Mouse (Mus musculus): ENCODE measurements around the gene Muc3. TPM values are rescaled to one million over a fixed set of nuclear protein-coding genes. Genes with fewer than 3 reads are reported as not detected.
A peak's percentile ranks its signal among the peaks of the same experiment; 100 is the strongest.

The Muc3 gene
- polyA plus RNA-seq, 1 experiment from 2014 or later: not detected

DNA sequence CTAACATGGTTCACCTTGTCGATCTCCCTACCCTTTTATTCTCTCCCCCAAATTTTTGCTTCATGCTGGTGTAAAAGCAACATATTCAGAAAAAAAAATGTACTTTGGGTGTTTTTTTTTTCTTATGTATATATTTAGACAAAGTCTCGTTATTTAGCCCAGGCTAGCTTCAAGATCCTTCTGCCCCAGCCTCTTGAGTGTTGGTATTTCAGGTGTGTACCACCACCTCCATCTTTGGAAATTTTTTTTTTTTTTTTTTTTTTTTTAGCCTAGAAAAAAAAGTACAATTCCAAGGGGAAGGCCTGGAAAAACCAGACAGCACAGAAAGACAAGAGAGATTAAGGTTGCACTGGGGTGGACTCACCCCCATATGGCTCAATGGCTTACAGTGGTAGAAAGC is 32.1 kb downstream of the Muc3 start:
- no peaks in the 10 kb centered on the region for H3K27me3 ChIP-seq (ENCODE audit: insufficient read depth, poor library complexity, severe bottlenecking)
- 0 out of 2 replicates have a peak, but pooled peaks cover 4% of the 10 kb centered on the region for H3K9me3 ChIP-seq
- H3K27ac ChIP-seq: 0 out of 2 replicates have a peak overlapping the region, but pooled peaks have one; percentile 94
- no peak for DNase-seq (ENCODE audit: low spot score)
- no peak overlapping the region for H3K4me3 ChIP-seq
- whole genome bisulfite sequencing: 78% methylated on average over 2 of the region's 2 CpGs
- peaks cover 22% of the 10 kb centered on the region for H3K4me1 ChIP-seq
- H3K36me3 ChIP-seq: peaks cover 26% of the 10 kb centered on the region

DNA sequence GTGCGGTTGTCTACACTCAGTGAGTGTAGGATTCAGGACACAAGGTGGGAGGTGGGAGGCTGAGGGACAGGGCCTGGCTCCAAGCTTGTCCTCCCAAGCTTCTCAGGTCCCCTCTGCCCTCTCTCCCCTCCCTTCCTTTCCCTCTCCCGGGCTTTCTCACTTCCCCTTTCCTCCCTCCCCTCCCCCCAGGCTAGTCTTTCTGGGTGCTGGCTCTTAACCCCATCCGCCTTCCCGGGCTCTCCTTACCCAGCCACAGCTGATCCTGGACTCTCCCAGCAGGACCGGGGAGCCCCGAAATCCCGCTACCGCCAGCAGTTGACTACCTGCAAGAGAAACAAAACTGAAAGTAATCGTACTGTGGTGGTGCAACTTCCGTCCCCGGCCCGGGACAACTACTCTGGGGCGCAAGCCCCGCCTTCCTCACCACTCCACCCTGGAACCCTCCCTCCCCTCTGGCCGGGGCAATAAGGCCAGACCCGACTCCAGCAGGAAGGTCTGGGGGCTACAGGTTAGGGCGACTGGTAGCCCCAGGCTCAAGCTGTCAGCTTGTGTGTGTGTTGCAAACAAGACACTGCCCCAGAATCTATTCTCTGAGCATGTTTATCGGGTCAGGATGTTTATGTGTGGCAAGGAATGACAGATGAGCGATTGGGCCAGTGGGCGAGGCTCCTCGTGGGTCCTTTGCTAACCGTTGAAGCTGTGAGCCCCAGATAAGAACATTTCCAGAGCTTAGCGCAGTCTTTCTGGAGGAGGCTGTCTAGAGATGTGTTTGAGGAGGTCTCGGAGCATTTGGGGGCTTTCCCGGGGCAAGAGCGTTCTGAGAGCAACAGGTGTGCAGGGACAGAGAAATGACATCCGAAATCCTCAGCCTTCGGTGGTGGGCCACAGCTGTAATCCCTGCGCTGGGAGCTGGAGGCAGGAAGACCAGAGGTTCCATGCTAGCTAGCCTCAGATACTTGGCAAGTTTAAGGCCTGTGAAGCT is 33.0 kb downstream of the Muc3 start, which contains the start of gene Trim56:
Gene Trim56, minus strand, starts transcription at position 344 of the 982 bp plus-strand sequence.
- H3K36me3 ChIP-seq: peaks cover 34% of the 10 kb centered on the region
- no peaks in the 10 kb centered on the region for H3K27me3 ChIP-seq (ENCODE audit: insufficient read depth, poor library complexity, severe bottlenecking)
- peak within 1 kb of the TSS; percentile 78 for H3K4me3 ChIP-seq
- H3K4me1 ChIP-seq: peaks cover 22% of the 10 kb centered on the region
- peak within 1 kb of the TSS; percentile 94 for H3K27ac ChIP-seq
- 0 out of 2 replicates have a peak, but pooled peaks cover 4% of the 10 kb centered on the region for H3K9me3 ChIP-seq
- DNase-seq (ENCODE audit: low spot score): peak; percentile 93
- WGBS: 4% methylated on average over 29 of the region's 29 CpGs

DNA sequence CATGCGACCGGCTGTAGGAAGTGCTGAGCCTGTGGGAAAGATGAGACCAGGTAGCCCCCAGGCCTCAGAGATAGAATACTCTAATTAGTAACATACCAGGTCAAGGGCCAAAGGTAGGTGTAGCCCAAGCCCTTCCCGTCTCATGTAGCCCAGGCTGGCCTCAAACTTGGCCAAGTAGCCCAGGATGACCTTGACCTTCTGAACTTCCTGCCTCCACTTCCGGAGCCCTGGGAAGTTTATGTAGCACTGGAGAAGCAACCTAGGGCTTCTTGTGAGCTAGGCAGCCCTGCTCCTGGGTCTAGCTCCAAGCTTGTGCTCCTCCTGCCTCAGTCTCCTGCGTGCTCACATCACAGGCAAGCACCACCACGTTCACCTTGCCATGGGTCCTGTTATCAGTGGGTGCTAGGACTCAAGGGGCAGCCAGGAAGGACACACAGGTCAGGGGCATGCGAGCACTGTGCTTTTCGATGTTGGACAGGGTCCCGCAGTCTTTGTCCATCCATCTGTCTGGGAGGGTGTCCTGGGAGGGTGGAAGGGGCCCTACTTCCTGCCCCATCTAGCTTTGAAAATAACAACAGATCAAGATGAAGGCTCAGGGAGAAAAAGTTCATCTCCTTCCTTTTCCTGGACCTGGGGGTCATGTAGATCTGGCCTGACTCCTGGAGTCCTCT is 34.1 kb downstream of the Muc3 start:
- Histone ChIP-seq H3K4me1 (peaks cover 24% of the 10 kb centered on the region), H3K36me3 (peaks cover 39% of the 10 kb centered on the region), H3K27ac (peak overlapping the region; percentile 94), H3K4me3 (peak overlapping the region; percentile 78), H3K27me3 (ENCODE audit: insufficient read depth, poor library complexity, severe bottlenecking) (no peaks in the 10 kb centered on the region), H3K9me3 (0 out of 2 replicates have a peak, but pooled peaks cover 8% of the 10 kb centered on the region)
- 72% methylated on average over 9 of the region's 9 CpGs for WGBS
- no peak for DNase-seq (ENCODE audit: low spot score)

DNA sequence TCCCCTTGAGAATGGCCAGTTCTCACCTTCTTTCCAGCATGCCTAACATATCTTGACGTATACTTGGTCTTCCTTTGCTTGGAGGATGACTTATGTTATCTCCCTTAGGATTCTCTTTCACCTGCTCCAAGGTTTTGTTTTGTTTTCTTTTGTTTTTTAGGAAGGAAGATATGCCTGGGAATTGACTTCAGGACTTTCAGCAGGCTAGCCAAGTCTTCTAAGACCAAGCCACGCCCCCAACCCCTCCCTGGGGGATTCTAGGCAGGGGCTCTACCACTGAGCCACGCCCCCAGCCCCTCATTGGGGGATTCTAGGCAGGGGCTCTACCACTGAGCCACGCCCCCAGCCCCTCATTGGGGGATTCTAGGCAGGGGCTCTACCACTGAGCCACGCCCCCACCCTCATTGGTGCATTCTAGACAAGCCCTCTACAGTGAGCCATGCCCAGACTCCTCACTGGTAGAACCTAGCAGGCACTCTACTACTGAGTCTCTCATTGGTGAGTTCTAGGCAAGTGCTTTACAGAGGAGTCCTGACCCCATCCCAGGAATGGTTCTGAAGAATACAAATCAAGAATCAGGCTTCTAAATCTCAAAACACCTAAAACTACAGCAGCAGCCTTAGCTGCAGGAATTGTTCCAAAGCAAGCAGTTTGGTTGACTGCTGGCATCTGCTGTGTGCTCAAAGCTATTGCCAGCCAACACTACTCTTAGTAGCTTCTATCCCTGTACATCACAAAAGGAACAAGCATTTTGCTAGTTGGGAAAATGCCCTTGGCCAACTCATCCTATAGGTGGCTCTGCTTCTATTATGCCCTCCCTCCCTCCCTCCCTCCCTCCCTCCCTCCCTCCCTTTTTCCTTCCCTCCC is 37.3 kb downstream of the Muc3 start:
- H3K4me3 ChIP-seq: no peak overlapping the region
- DNase-seq (ENCODE audit: low spot score): no peak
- 78% methylated on average over 5 of the region's 5 CpGs for WGBS

DNA sequence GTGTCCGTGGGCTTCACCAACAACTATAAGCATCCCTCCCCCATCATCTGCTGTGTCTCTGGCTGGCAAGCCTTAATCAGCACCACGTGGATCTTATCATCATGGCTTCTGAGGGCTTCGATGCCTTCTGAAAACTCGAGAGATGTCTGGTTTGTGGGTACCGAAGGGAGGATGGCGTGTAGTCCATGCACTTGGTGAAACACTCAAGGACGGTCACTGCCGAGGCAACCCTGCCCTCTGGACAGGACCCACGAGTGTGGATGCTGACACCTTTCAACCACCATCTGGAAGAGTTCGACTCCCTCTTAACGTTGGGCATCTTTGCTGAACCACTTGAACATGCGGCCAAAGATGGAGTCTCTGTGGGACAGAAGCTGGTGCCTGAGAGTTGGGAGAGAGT is 38.3 kb downstream of the Muc3 start:
- Histone ChIP-seq H3K36me3 (peaks cover 39% of the 10 kb centered on the region), H3K4me3 (no peak overlapping the region), H3K27ac (no peak overlapping the region), H3K9me3 (0 out of 2 replicates have a peak, but pooled peaks cover 8% of the 10 kb centered on the region), H3K27me3 (ENCODE audit: insufficient read depth, poor library complexity, severe bottlenecking) (no peaks in the 10 kb centered on the region), H3K4me1 (peaks cover 20% of the 10 kb centered on the region)
- DNase-seq (ENCODE audit: low spot score): no peak
- 85% methylated on average over 12 of the region's 12 CpGs for WGBS

More for the DNA sequence above, 37.3 kb downstream of the Muc3 start:
- no peak overlapping the region for H3K27ac ChIP-seq
- H3K36me3 ChIP-seq: peaks cover 39% of the 10 kb centered on the region
- no peaks in the 10 kb centered on the region for H3K27me3 ChIP-seq (ENCODE audit: insufficient read depth, poor library complexity, severe bottlenecking)
- H3K4me1 ChIP-seq: peaks cover 27% of the 10 kb centered on the region
- 0 out of 2 replicates have a peak, but pooled peaks cover 8% of the 10 kb centered on the region for H3K9me3 ChIP-seq

DNA sequence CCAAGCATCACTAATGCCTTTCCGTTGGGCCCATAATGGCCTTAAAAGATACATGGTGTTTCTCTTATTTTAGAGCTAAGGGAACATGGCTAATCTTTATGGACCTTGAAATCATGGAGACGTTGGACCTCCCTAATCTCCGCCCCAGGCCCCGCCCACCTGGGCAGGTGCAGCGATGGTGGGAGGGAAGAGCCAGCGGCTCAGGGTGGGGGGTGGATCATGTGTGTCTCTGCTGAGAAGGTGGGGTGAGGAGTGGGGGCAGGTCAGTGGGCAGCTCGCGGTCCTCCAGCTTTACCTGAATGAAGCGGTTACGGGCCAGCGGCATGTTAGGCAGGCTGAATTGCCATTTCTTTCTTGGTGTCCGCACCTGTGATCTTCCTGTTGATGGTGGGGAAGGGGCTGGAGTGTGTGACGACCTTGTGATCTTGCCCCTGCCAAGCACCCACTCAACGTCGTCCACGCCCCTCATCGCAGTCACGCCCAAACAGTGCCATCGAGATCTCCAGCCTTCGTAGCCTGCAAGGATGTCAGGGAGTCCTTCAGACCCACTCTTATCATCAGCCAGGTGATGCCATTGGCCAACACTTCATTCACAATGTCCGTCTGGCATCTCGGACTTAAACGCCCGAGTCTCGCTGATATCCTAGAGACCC is 39.1 kb downstream of the Muc3 start:
- Histone ChIP-seq H3K36me3 (peaks cover 39% of the 10 kb centered on the region), H3K4me3 (no peak overlapping the region), H3K27me3 (ENCODE audit: insufficient read depth, poor library complexity, severe bottlenecking) (no peaks in the 10 kb centered on the region), H3K9me3 (0 out of 2 replicates have a peak, but pooled peaks cover 8% of the 10 kb centered on the region), H3K27ac (no peak overlapping the region), H3K4me1 (peaks cover 12% of the 10 kb centered on the region)
- 54% methylated on average over 25 of the region's 25 CpGs for WGBS
- no peak for DNase-seq (ENCODE audit: low spot score)

DNA sequence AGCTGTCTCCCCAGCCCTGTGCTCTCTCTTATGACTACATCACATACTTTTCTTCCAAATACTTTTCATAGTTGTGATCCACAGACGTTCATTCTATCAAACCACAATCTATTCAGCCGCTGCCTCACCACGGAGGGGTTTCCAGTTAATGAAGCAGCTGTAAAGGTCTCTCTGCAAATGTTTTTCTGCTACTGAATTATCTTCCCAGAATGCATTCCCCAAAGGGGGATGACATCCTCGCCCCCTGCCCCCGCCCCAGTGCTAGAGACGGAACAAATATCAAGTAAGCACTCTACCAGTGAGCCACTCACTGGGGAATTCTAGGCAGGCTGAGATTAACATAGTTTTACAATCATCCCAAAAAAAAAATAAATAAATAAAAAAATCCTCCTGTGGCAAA is 41.0 kb downstream of the Muc3 start:
- 64% methylated on average over 6 of the region's 6 CpGs for WGBS
- no peaks in the 10 kb centered on the region for H3K27me3 ChIP-seq (ENCODE audit: insufficient read depth, poor library complexity, severe bottlenecking)
- H3K27ac ChIP-seq: no peak overlapping the region
- H3K36me3 ChIP-seq: peaks cover 23% of the 10 kb centered on the region
- no peak overlapping the region for H3K4me3 ChIP-seq
- 0 out of 2 replicates have a peak, but pooled peaks cover 4% of the 10 kb centered on the region for H3K9me3 ChIP-seq
- H3K4me1 ChIP-seq: peaks cover 13% of the 10 kb centered on the region
- no peak for DNase-seq (ENCODE audit: low spot score)

DNA sequence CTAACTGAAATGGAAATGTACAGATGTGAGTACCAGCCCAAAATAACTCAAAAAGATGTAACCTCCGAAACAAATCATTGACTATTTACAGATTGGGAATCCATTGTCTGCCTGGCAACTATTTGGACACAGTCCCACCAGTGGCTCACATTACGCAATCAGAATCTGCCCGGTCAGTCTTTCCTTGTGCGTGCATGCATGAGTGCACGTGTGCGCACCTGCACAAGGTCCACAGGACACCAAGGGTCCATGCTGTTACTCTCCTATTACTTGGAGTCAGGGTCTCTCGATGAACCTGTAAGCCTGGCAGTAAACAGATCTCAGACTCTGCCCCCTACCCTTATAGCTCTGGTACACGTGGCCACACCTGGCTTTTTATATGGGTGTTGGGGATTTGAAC is 41.5 kb downstream of the Muc3 start:
- H3K36me3 ChIP-seq: peaks cover 19% of the 10 kb centered on the region
- H3K4me1 ChIP-seq: peaks cover 17% of the 10 kb centered on the region
- H3K4me3 ChIP-seq: no peak overlapping the region
- no peaks in the 10 kb centered on the region for H3K27me3 ChIP-seq (ENCODE audit: insufficient read depth, poor library complexity, severe bottlenecking)
- 0 out of 2 replicates have a peak, but pooled peaks cover 4% of the 10 kb centered on the region for H3K9me3 ChIP-seq
- DNase-seq (ENCODE audit: low spot score): no peak
- H3K27ac ChIP-seq: no peak overlapping the region
- WGBS: 82% methylated on average over 8 of the region's 8 CpGs

DNA sequence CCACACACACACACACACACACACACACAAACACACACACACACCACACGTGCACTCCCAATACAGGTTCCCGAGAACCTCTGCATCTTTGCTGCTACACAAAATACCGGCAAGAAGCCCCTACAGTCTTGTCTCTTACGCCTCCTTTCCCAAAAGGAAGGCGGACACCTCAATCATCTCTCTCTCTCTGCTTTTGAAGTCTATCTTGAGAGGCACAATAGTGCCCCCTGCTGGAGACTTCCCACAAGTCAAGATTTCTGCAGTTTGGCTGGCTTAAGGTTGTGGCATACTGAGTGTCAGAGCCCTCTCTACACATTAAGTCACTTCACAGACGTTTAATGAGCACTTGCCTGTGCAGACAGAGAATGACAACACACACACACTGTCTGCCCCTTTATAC is 42.1 kb downstream of the Muc3 start:
- H3K27ac ChIP-seq: no peak overlapping the region
- H3K27me3 ChIP-seq (ENCODE audit: insufficient read depth, poor library complexity, severe bottlenecking): no peaks in the 10 kb centered on the region
- 0 out of 2 replicates have a peak, but pooled peaks cover 4% of the 10 kb centered on the region for H3K9me3 ChIP-seq
- peaks cover 14% of the 10 kb centered on the region; the same call in 1 of the 2 replicates for H3K36me3 ChIP-seq
- 10% methylated on average over 6 of the region's 6 CpGs for WGBS
- peaks cover 22% of the 10 kb centered on the region for H3K4me1 ChIP-seq
- peak; percentile 87 for DNase-seq (ENCODE audit: low spot score)
- 0 out of 2 replicates have a peak overlapping the region, but pooled peaks have one; percentile 3 for H3K4me3 ChIP-seq

DNA sequence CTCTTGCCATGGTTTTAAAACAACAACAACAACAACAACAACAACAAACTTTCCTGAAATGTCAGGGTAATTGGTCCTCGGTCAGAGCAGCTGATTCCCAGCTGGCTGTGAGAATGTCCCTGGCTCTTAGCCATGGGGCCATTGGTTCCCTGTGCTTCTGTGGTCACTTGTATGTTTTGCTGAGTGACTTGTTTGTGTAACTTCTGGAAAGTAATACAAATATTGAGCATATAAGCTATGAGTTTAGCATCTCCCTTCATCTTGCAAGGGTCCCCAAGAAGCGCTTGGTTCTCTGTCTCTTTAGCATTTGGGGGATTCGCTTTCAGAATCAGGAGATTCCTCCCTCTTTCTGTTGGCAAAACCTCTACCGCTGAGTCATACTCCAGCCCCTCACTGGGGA is 42.7 kb downstream of the Muc3 start:
- Histone ChIP-seq H3K27me3 (ENCODE audit: insufficient read depth, poor library complexity, severe bottlenecking) (no peaks in the 10 kb centered on the region), H3K27ac (no peak overlapping the region), H3K36me3 (peaks cover 8% of the 10 kb centered on the region; the same call in 1 of the 2 replicates), H3K4me3 (no peak overlapping the region), H3K4me1 (peaks cover 23% of the 10 kb centered on the region), H3K9me3 (0 out of 2 replicates have a peak, but pooled peaks cover 4% of the 10 kb centered on the region)
- no peak for DNase-seq (ENCODE audit: low spot score)
- WGBS: 76% methylated on average over 4 of the region's 4 CpGs

DNA sequence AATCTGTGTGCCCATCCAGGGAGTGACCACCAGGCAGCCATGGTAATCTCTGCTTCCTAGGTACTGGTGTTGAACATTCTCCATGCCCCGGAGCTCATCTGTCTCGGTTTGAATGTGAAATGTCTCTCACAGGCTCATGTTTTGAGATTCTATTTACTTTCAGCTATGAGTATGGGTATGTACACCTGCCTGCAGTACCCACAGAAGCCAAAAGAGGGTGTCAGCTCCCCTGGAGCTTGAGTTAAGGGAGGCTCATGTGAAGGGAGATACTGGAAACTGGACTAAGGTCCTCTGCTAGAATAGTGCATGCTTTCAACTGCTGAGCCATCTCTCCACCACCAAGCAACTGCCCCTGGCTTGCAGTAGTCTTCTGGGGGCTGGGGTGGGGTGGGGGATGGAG is 45.2 kb downstream of the Muc3 start:
- no peaks in the 10 kb centered on the region; the same call in 1 of the 2 replicates for H3K27me3 ChIP-seq (ENCODE audit: insufficient read depth, poor library complexity, severe bottlenecking)
- 85% methylated on average over 2 of the region's 2 CpGs for WGBS
- no peak overlapping the region for H3K4me3 ChIP-seq
- peaks cover 21% of the 10 kb centered on the region for H3K4me1 ChIP-seq
- no peaks in the 10 kb centered on the region for H3K9me3 ChIP-seq
- no peaks in the 10 kb centered on the region for H3K36me3 ChIP-seq
- H3K27ac ChIP-seq: peak overlapping the region; percentile 82
- DNase-seq (ENCODE audit: low spot score): no peak

All from heart, embryonic 10.5 days (tissue).